Mouse (Mus musculus) spleen, adult 18-20 months (tissue): ENCODE measurements around the gene Lmx1b.

Source experiments
- DNase-seq, 2 experiments: peaks; one replicate each; pipeline ENCODE4 v3.0.0; 2022; ENCODE audit warnings: mixed read lengths in 2 of 2

Lmx1b gene

DNA sequence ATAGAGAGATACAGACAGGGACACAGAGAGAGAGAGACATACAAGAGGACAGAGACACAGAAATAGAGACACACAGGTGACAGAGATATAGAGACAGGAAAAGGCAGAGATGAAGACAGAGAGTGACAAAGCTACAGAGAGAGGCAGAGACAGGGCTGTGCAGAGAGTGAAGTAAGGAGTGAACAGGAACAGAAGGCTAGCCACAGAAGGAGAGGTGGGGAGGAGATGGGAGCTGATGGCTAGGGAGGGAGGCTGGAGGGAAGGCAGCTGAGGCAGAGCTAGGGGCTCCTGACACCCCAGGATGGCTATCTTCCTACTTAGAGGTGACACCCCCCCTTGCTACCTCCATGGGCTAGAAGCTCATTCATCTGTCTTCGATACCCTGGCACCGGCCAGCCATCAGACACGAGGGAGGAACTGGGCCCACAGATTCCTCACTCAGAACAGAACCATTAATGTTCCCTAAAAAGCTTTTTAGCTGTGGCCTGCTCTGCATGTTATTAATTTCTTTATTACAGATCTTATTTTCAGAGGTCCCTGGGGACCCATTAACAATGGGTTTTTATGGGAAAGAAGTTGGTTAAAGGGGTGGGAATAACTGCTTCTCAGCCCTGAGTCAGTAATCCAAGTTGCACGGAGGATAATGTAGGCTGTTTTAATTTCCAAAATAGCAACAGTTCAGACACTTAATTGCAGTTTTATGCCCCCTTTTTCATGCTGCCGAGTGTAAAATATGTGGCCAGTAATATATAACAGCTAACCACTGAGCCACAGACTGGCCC lies 114.8 kb downstream of the Lmx1b start:
- no peak for DNase-seq

DNA sequence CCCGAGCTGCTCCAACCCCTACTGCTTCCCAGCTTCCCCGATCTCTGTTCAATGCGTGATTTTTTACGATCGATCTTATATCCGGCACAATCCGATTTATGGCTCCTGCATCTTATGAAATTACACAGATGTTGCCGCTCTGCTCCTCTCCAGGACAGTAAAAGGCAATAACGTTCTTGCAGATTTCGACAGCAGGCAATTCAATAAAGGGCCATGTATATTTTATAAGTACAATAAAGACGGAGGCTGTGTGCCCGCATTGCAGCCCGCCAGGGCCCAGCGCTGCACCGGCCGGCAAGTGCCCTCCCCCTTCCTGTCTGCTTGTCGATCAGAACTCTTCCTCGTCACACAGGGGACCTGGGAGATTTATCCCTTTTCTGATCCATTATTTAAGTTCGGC lies 124.5 kb downstream of the Lmx1b start:
- DNase-seq, result no peak

DNA sequence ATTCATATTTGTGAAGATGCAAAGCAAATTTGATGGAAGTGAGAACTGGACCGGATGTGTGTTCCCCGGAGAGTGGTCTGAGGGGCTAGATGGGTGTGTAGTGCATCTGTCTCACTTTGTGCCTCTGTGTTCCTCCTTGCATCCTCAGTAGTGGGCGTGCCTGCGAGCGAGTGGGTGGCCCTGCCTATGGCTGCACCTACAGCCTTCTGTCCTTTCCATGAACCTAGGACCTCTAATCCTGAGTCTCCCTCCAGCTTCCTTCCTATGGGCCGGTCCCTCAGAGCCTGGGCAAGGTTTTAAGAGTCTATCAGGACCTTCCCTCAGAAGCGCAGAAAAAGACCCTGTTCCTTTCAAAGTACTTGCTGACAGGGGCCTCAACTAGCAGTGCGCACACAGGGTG lies 124.9 kb downstream of the Lmx1b start:
- no peak for DNase-seq
